Mouse (Mus musculus): Measurements from ENCODE around the gene Ripply3. TPM values are rescaled to one million over a fixed set of nuclear protein-coding genes. Genes with fewer than 3 reads are reported as not detected.

Gene Ripply3
- 1 to 10 TPM in 1 of 2 experiments, under 1 TPM in 1; 0.15 to 1.3 TPM for polyA plus RNA-seq (2017; shearing (Covaris generic))

GRCm38 (mm10) chr16:94327781-94328711 is at the start of gene Ripply3:
Ripply3 (plus strand) TSS chr16:94328420.

GRCm38 (mm10) chr16:94313229-94314030 is 14.8 kb upstream of the Ripply3 start, which contains the start of gene Hlcs:
Hlcs (minus strand) TSS chr16:94313571.

GRCm38 (mm10) chr16:94370173-94370914 is 42.1 kb downstream of the Ripply3 start, which contains the start of gene Ttc3:
Ttc3 (plus strand) TSS chr16:94370618.

GRCm38 (mm10) chr16:94371301-94371931 is 43.2 kb downstream of the Ripply3 start, which contains the start of gene Pigp:
Pigp (minus strand) TSS chr16:94371842.

Other genes starting within 250 kb of the Ripply3 start
- under 1 TPM in 1 of 2 experiments, not detected in 1; 0.10 TPM for gene Sim2, start 243.5 kb upstream of the Ripply3 start, polyA plus RNA-seq (2017; shearing (Covaris generic))
- gene Hlcs, start 14.8 kb upstream of the Ripply3 start, polyA plus RNA-seq (2017; shearing (Covaris generic)) = 10 to 100 TPM in 1 of 2 experiments, 1 to 10 TPM in 1; 7.6 to 13.5 TPM
- 10 to 100 TPM; 37.5 to 83.9 TPM for gene Ttc3, start 42.2 kb downstream of the Ripply3 start, polyA plus RNA-seq (2017; shearing (Covaris generic))
- gene Pigp, start 43.4 kb downstream of the Ripply3 start, polyA plus RNA-seq (2017; shearing (Covaris generic)) = 100 to 1,000 TPM in 1 of 2 experiments, 10 to 100 TPM in 1; 63.5 to 102 TPM
- 10 to 100 TPM; 70.8 to 71.4 TPM for gene Vps26c, start 198.4 kb downstream of the Ripply3 start, polyA plus RNA-seq (2017; shearing (Covaris generic))
- gene Dyrk1a, start 241.6 kb downstream of the Ripply3 start, polyA plus RNA-seq (2017; shearing (Covaris generic)) = 10 to 100 TPM; 33.5 to 39.0 TPM

Measured in activated CD4-positive, CD25-positive, alpha-beta regulatory T cell (primary cell).